Mouse (Mus musculus): Measurements from ENCODE around the gene 3110009E18Rik.
A peak's percentile ranks its signal among the peaks of the same experiment; 100 is the strongest.

The 3110009E18Rik gene

DNA sequence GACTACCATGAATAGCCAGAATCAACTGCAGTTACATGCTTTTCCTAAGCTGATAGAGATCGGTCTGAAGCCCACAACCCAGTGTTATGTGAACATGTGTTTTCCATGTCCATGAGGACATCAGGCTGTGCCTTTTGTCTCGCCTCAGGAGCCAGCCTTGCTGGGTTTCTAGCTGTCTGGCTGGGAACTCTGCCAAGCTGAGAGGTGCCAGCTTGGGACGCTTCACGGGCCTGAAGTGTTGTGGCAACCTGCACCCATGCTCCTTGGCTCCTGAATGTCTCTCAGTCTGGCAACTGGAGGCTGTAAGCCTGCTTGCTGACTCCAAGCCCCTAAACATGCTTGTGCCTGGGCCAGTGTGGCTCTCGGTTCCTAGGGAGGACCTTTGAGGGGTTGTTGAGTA is 21.6 kb downstream of the 3110009E18Rik start:
- DNase-seq (ENCODE audit: low spot score) = no peak

DNA sequence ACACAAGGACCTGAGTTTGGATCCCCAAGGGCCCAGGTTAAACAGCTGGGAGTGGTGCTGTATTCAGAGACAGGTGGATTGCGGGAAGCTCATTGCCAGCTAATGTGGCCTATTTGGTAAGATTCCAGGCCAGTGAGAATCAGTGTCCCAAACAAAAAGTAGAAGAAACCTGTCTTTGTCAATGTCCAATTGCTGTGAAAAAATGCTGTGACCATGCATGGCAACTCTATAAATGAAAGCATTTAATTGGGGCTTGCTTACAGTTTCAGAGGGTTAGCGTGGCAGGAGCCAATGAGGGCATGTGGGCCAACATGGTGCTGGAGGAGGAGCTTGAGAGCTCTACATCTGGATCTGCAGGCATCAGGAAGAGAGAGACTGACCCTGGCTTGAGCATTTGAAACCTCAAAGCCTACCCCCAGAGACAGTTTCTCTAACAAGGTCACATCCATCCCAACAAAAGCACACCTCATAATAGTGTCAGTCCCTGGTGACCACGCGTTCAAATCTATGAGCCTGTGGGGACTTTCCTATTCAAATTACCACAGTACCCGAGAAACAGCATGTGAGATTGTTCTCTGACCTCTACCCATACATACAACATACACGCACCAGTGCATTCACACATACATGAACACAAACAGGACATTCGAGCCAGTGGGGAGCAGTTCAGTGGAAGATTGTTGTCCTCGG is 24.7 kb downstream of the 3110009E18Rik start:
- no peak for DNase-seq (ENCODE audit: low spot score)

DNA sequence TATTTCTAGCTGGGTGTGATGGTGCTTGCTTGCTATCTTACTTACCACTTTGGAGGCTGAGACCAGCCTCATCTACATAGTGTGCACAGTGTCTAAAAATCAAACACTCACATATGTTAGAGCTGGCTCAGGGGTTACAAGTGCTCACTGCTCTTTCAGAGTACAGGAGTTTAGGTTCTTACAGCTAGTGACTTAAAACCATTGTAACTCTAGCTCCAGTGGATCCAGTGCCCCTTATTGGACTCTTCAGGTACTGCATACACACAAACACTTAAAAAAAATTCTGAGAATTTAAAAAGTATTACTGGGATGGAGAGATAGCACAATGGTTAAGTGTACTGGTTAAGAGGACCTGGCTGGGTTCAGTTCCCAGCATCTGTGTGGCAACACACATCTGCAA is 26.0 kb downstream of the 3110009E18Rik start:
- DNase-seq (ENCODE audit: low spot score) = no peak

DNA sequence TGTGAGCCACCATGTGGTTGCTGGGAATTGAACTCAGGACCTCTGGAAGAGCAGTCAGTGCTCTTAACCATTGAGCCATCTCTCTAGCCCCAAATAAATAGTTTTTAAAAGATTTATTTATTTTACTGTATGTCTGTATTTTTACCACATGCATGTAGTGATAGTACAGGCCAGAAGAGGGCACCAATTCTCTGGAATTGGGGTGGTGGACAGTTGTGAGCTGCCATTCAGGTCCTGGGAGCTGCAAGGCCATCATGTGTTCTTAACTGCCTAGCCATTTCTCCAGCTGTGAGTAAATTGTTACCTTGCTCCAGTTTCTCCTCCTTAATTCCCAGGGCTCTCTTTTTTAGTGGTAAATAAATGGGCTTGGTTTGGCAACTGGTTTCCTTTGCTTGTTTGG is 33.2 kb downstream of the 3110009E18Rik start:
- peak; percentile 57 for DNase-seq (ENCODE audit: low spot score)

DNA sequence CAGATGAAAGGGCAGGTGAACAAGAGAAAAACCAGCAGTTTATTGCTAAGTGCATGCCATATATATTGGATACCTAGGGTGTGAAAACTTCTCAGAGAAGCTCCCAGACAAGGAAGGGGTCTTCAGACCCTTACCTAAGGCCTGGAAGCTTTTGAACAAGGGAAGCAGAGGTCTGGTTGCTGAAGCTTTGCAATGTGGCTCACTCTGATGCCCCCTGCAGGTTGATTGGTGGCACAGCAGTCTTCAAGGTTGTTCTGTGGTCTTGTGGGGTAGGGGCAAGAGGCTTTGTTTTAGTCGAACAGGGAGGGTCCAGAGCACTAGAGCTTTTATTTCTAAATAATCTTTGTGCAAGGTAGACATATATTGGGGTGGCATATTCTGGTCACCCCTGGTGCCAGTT is 34.3 kb downstream of the 3110009E18Rik start:
- DNase-seq (ENCODE audit: low spot score) = peak; percentile 70

DNA sequence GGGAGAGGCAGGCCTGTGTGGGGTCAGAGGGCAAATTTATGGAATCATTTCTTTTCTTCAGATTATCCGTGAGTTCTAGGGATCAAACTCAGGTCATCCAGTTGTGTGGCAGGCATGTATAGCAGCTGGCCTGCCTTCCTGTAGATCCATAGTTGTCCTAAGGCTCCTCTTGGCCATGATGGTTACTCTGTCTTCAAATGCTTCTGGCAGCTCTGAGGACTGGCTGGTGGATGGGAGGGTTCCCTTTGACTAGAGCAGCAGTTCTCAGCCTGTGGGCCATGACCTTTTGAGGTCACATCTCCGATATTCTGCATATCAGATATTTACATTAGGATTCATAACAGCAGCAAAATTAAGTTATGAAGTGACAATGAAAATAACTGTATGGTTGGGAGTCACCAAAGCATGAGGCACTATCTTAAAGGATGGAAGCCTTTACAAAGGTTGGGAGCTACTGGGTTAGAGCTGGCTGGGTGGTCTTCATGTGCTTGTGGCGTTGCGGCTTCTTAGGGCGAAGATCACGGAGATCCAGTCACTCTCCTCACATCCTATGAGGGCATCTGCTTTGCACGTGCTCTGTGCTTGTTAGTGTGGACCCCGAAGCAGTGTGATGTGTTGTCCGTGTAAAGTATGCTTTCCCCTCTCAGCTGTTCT is 37.6 kb downstream of the 3110009E18Rik start:
- no peak for DNase-seq (ENCODE audit: low spot score)

DNA sequence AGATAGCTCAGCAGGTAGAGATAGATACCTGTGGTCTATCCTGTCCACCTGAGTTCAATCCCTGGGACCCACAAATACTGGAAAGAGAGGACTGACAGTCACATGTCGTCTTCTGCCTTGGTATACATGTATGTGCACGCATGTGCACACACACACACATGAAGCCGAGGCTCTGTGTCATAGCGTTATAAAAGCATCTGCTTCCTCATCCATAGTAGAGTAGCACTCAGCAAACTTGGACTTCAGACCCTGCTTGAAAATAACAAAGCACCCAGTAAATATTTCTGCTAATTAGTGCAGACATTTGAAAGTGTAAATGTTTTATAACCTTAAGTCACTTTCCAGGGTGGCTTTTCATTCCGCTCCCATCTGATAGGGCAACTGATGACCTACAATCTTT is 40.5 kb downstream of the 3110009E18Rik start:
- DNase-seq (ENCODE audit: low spot score) = no peak

DNA sequence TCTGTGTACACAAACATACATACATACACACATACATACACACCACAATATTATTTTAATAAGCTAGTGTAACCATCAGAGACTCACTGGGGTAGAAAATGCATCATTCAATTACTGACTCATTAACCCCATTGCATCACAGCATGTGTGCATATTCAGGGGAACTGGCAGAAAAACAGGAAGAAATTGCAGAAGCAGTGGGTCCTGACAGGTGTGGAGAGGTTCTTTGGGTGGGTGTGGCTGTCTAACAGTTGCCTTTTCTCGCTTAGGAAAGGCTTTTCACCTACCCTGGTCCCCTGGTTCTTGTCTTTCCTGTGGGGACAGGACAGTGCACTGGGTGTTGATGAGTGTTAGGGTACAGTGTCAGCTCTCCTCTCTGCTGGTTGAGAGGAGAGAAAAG is 41.6 kb downstream of the 3110009E18Rik start:
- no peak for DNase-seq (ENCODE audit: low spot score)

DNA sequence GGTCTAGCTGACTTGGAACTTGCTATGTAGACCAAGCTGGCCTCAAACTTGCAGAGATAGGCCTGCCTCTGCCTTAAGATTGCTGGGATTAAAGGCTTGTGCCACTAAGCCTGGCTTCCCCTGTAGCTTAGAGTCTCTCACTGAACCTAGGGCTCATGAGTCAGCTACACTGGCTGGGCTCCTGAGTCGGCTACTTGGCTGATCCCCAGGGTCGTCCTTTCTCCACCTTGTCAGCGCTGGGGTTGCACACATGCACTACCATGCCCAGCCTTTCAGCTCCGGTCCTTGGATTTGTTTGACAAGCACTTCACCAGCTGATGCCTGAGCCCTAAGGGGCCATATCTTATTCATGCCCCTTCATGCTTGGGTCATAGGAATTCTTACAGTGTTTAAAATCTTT is 47.0 kb downstream of the 3110009E18Rik start:
- peak; percentile 23 for DNase-seq (ENCODE audit: low spot score)

DNA sequence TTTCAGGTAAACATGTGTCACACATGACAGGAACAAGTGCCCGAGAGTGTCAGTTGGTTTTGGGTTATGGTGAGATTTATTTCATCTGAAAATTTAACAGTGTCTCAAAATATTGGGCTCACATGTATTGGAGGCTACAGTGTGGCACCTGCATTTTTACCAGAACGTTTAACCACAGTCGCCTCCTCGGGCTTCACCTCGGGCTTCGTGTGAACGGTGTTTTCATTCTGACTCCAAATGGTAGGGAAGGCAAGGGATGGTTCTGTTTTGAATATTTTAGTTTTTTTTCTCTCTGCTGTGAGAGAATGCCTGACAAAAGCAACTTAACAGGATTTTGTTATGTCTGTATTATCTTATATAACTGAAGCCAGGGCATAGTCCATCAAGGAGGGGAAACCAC is 47.7 kb downstream of the 3110009E18Rik start:
- no peak for DNase-seq (ENCODE audit: low spot score)

DNA sequence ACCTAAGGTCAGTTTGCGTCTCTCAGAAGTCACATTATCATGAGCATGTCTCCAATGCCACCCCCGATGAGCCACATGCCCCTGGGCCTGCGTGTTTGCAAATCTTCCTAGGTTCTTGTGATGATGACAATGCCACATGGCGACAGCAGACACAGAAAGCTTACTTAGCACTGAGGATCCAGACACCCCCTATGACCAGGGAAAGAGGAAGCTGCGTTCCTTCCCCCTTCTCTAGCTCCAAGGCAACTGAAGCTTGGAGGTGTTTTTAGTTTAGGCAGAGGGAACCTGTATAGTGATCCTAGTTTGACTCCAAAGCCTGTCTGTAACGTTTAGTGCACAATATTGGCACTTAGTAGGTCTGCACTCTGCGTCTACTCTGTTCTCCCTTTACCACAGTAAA is 49.3 kb downstream of the 3110009E18Rik start:
- no peak for DNase-seq (ENCODE audit: low spot score)

DNA sequence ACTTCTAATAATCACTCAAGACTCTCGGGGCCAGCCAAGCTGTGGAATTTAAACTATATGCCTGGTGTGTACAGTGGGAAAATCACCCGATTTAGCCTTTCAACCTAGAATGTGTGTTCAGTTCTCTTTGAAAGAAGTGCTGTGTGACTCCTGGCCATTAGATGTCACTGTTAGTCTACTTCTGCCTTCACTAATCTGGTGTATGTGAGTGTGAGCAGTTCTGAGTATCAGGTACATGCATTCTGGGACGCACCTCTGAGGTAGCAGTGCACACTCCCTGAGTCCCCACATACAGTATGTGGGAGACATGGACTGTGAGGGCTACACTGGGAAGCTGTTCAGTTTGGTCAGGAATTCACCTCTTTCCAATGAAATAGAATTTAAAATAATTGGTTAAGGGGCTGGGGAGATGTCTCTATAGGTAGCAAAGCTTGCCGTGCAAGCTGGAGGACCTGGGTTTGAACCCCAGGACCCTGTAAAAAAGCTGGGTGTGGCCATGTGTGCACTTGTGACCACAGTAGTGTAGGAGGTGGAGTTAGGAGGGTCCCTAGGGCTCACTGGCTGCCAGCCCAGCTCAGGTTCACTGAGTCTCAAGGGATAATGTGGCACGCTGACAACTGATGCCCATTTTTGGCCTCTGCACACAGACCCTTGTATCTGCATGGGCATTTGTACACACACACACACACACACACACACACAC is 51.0 kb downstream of the 3110009E18Rik start:
- DNase-seq (ENCODE audit: low spot score) = peak; percentile 59

DNA sequence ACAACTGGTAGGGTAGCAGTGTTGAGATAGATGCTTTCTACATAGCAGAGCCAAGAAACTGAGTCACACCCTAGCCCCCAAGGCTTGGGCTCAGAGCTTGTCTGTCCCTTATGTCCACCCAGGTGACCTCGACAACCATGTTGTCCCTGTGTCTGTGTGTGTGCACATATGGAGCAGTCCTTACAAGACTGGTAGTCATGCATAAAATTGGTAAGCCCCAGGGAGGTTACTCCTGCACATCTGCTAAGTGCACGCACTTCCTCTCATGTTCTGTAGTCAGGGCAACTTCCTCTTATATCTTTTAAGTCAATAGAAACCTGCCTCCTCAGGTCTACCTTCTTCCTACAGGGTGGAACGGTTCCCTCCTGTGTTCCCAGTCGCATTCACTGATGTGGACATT is 54.0 kb downstream of the 3110009E18Rik start:
- DNase-seq (ENCODE audit: low spot score) = no peak

DNA sequence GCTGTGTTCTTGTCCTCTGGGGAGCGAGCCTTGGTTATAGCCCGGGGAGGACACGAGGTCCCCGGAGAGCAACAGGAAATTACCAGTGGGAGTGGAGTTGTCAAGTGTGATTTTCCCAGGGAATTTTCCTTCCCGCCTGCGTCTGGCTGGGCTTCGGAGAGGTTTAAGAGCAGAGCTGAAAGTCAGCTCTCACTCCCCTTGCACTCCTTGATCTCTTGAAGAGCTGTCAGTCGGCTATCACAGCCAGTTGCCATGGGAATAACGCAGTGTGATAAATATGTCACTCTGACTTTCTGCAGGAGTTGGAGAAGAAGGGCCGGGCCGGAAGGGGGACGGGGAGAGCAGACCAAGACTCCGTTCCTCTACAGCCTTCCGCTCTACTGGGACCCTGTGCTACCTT is 55.3 kb downstream of the 3110009E18Rik start:
- no peak for DNase-seq (ENCODE audit: low spot score)

DNA sequence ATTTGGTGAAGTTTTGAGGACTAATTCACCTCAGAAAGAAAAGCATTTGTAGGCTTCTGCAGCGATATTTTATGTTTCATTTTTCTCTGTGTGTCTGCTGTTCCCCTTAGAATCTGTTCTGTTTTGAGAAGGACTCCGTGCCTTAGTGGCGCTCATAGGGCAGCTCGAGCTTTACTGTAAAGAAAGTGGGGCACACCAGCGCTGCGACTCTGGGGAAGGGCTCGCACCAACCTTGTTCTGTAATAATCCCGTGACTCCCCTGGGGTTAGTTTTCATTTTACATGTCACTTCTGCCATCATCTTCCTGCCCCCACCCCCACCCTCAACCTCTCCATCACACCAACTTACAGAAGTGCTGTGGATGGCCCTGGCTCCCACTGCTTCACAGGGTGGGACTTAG is 56.2 kb downstream of the 3110009E18Rik start:
- no peak for DNase-seq (ENCODE audit: low spot score)

DNA sequence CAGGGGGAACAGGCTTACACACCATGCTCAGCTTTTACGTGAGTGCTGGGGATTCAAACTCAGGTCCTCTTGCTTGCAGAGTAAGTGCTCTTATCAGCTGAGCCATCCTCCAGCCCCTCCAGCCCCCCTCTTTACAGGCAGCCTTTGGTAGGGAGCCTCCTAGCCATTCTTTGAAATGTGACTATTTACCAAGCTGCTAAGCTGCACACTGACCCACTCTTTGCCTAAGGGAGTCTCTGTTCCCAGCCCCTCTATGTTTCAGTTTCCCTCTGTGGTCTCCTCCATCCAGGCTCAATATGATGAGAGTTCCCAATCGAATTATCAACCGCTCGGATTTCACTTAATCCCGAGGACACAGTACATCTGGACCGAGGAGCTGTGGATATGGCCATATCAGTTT is 65.2 kb downstream of the 3110009E18Rik start:
- no peak for DNase-seq (ENCODE audit: low spot score)

DNA sequence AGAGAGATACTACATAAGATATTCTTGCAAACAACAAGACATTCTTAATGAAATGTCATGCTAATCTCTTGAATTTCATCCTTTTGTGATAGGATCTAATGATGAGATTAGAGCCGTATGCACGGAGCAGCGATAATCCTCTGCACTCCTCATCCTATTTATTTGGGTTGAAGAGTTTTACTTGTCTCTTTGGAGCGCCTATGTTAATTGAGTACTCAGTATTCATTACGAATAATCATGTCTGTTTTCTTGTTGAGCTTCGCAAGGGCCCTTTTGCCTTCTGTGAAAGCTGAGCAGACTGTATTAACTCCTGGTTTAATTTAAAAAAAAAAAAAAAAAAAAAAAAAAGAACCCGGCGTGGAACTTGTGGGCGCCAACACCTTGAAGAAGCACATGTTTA is 65.7 kb downstream of the 3110009E18Rik start:
- DNase-seq (ENCODE audit: low spot score) = no peak

DNA sequence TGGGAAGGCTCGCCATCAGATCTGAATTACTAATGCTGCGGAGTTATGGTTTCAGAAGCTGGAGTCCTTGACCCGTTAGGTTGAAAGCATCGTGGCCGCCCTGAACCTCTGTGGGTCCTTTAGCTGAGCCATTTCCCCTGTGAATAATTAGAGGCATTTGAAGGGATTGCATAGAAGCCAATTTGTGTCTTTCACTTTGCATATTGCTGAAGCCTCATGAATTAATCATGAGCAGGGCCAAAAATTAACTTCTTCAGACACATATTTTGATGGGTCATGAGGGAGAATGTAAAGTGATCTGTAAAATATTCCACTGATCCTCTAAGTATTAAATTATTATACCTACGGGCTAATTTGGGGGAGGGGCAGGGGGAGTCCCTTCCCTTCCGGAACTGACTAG is 66.1 kb downstream of the 3110009E18Rik start:
- no peak for DNase-seq (ENCODE audit: low spot score)

DNA sequence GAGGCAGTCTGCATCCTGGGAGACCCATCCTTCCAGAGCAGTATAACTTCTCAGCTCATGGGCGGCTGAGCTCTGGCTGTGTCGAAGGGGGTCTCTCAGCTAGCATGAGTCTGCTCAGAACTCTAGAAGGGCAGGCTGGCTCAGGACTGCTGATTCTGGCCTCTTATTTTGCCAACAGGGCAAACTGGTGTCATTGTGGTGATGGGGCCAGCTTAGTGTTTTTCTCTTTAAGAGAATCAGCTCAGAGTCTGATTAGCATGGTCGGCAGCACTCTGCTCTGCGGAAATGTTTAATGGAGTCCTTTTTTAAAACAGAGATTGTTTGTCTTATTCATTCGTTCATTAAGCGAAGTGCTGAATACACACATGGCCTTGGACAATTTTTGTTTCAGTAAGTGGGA is 68.2 kb downstream of the 3110009E18Rik start:
- no peak for DNase-seq (ENCODE audit: low spot score)

DNA sequence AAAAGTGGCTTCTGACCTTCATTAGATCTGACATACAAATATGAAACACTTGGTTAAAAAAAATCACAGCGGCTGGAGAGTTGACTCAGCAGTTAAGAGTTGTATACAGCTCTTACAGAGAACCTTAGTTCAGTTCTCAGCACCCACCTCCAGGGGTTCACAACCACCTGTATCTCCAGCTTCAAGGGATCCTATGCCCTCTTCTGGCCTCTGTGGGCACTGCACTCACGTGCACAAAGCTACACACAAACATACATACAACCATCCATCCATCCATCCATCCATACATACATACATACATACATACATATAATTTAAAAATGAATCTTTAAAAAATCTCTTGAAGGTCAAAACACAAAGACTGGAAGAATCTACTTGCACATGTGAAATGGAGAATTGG is 69.3 kb downstream of the 3110009E18Rik start:
- no peak for DNase-seq (ENCODE audit: low spot score)

DNA sequence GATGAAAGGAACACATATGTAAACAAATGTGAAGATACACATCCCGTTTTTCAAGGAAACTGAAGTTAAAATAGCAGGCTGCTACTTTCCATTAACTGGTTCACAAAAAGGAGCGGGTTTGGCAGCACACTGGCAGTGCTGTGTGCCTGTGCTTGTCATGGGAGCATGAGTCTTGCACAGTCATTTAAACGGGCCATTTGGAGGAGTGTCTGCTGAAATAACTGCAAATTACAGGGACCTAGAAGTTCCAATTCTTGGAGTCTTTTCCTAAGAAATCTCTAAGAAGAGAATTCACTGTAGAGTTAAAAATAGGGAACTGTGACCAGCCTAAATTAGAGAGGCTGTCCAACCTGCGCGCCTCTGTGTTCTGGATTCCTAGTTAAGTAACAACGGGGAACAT is 70.0 kb downstream of the 3110009E18Rik start:
- DNase-seq (ENCODE audit: low spot score) = no peak

DNA sequence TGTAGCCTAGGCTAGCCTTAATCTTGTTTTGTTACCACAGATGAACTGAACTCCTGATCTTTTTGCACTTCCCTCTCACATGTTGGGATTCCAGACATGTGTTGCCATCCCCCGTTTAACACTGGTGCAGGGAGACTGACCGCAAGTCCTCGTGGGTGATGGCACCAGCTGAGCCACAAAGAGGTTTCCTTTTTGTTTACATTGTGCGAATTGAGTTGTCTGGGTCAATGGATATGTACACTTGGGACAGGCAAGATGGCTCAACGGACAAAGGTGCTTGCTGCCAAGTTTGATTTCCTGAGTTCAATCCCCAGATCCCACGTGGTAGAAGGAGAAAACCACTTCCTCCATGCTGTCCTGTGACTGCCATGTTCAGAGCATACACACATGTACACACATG is 71.3 kb downstream of the 3110009E18Rik start:
- DNase-seq (ENCODE audit: low spot score) = no peak

DNA sequence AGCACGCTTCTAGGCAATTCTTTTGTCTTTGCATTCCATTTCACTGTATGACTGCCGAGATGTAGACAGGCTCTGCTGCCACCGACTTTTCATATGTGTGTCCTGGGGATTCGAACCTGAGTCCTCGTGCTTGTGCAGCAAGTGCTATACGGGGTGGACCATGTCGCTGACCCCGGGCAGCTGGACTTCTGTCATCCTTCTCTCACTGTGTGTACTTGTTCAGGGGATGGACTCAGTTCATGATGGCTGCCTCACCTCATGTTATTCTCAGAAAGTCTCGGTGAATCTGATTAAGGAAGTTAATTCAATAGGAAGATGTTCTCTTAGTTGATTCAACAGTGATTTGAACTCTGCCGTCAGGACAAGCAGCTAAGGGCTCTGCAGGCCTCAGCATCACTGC is 72.6 kb downstream of the 3110009E18Rik start:
- no peak for DNase-seq (ENCODE audit: low spot score)

All from retina, embryonic 14.5 days (tissue).